Mouse (Mus musculus) T-helper 2 cell (primary cell): ENCODE measurements at regions not wholly inside any gene's neighbourhood (a gene's known extent, or its start where the extent isn't known, plus 50 kb on each side); places are given as distances from the start of the nearest gene placed in this dataset.

Experiments used
- in situ Hi-C: fragments of 300-600 bp; cut with MboI, MseI; formaldehyde crosslinking; loops from one replicate; pipeline ENCODE4 v1.15.1; 2025; ENCODE audit warnings: high pct_unique_total_duplicates

DNA sequence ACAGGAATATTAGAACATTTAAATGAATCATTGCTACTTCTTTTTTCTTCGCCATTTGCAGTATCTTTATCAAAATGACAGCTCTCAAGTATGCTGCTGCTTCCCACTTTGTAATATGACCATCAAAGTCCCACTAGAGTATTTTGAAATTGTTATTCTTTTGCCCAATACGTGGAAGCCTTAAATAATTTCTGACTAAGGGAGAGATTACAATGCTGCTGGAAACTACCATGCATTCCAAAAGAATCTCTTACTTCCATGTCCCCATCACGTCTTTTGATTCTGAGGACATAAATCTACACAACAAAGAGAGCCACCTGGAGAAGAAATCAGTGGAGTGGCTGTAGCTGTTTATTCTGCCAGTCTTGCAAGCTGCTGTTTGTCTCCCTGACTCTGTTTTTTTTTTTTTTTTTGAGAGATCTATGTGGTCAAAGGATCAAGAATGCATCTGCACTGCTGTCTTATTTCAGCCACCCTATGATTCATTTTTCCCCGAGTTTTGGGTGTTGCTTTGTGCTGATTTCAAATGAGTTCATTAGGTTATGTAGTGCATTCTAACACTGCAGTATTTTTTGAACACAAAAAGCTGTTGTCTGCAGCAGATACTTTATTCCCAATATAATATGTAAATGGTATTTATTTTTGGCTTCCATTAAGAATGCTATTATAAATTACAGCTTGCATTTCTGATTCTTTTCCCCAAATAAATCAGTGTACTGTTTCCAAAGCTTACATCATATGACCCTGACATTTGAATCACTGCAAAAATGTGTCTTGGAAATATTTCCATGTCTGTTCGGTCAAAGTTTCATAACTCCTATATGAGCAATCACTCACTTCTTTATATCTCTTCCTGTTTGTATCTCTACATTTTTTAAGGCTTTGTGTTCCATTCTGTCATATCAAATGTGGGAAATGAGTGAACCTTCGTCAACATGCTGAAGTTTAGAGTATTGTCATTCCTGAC, 53.1 kb upstream of the Trim52 start:
- in situ Hi-C loops, result no loop called here
